Mouse (Mus musculus) subcutaneous adipose tissue, adult 2 months (tissue): ENCODE data around the gene Tomm7. TPM values are rescaled to one million over a fixed set of nuclear protein-coding genes. Genes with fewer than 3 reads are reported as not detected.

ENCODE experiments used
- polyA plus RNA-seq: library from polyadenylated mRNA; depleted of rRNA; stranded (reverse); fragments of >200 nt; gene quantifications from 2 replicates; pipeline ENCODE4 v1.2.3, GENCODE M21; 2012; ENCODE audit warnings: low replicate concordance; rRNA removed

The Tomm7 gene
- 39.5 and 48.5 TPM in 2 replicates for polyA plus RNA-seq

GRCm38 (mm10) chr5:23843674-23844530, at the start of gene Tomm7:
Tomm7 (minus strand) TSS chr5:23844161.

Other genes starting within 250 kb of the Tomm7 start
- gene Srpk2, start 159.5 kb downstream of the Tomm7 start, polyA plus RNA-seq, result 12.6 and 14.0 TPM in 2 replicates
- gene Pus7, start 60.5 kb downstream of the Tomm7 start, polyA plus RNA-seq, result 8.2 and 20.0 TPM in 2 replicates
- 10.1 and 15.0 TPM in 2 replicates for gene Rint1, start 56.5 kb downstream of the Tomm7 start, polyA plus RNA-seq
- 11.5 and 14.9 TPM in 2 replicates for gene Fam126a, start 186.5 kb upstream of the Tomm7 start, polyA plus RNA-seq